Mouse (Mus musculus) heart, postnatal 4 days (tissue): ENCODE measurements at regions not wholly inside any gene's neighbourhood (a gene's known extent, or its start where the extent isn't known, plus 50 kb on each side); places are given as distances from the start of the nearest gene placed in this dataset.
A peak's percentile ranks its signal among the peaks of the same experiment; 100 is the strongest.

ENCODE experiments used
- DNase-seq: peaks from one replicate; pipeline ENCODE4 v3.0.0; 2021

GRCm38 (mm10) chr1:6059090-6059489, 1251.4 kb downstream of the Gm37988 start:
- DNase-seq = no peak

- DNase-seq = no peak
Observed at GRCm38 (mm10) chr1:6076543-6076942, 1268.9 kb downstream of the Gm37988 start.

- DNase-seq = no peak
Observed at GRCm38 (mm10) chr1:6081876-6082275, 1274.2 kb downstream of the Gm37988 start.

- no peak for DNase-seq
Observed at GRCm38 (mm10) chr1:6094162-6094934, 1286.7 kb downstream of the Gm37988 start.

GRCm38 (mm10) chr1:6117557-6117956, 1309.9 kb downstream of the Gm37988 start:
- DNase-seq = no peak

GRCm38 (mm10) chr1:6135066-6135465, 1327.4 kb downstream of the Gm37988 start:
- peak; percentile 7 for DNase-seq

- no peak for DNase-seq
Observed at GRCm38 (mm10) chr1:6140245-6140644, 1332.6 kb downstream of the Gm37988 start.

- no peak for DNase-seq
Observed at GRCm38 (mm10) chr1:6142816-6143215, 1335.1 kb downstream of the Gm37988 start.

- DNase-seq = peak; percentile 7
Observed at GRCm38 (mm10) chr1:6143891-6144290, 1336.2 kb downstream of the Gm37988 start.

- peak; percentile 9 for DNase-seq
Observed at GRCm38 (mm10) chr1:6152436-6152835, 1344.7 kb downstream of the Gm37988 start.
